9 mouse cellular contexts compared by ENCODE assay signal in the genomic region with DNA sequence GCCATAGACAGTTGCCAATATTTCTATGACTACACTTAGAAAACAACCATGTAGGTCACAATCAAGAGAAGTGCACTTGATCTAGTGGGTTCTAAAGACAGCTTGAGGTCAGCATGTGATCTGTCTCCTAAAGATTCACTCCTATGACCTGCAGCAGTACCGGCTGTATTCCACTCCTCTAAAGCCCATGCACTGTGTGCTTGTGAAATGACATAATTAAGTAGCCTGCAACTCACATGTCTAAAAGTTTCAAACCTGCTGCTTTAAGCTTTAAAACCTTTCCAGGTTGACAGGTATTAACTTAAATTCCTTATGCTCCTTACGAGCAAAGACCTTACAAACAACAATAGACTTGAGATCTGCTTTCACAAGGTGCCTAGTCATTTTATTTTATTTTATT. TPM values are rescaled to one million over a fixed set of nuclear protein-coding genes. Genes with fewer than 3 reads are reported as not detected.
DNase-seq lines count a peak whose midpoint lies in the region; ATAC-seq lines count a peak whose summit lies in the region.
"Had no signal": no experiment of that assay in that cellular context is flagged by ENCODE, and none has a peak within 500 bp of the region (broad histone marks: within the 10 kb centered on the region; RNA-seq: fewer than 3 reads in every experiment).

No protein-coding gene starts in this region.

- peak overlapping the region; percentile 84 for H3K4me3 ChIP-seq in erythroblast, embryonic 14.5 days (replicated peaks)
- peak overlapping the region; percentile 69; the same call in 1 of the 2 replicates for H3K4me3 ChIP-seq in neural tube, embryonic 12.5 days
- peak overlapping the region; percentile 81 for H3K4me3 ChIP-seq in liver, embryonic 12.5 days

- H3K9me3 ChIP-seq in erythroblast, embryonic 14.5 days (ENCODE audit: control insufficient read depth, low read length), result no peaks in the 10 kb centered on the region
- H3K9me3 ChIP-seq in neural tube, embryonic 12.5 days, result no peaks in the 10 kb centered on the region
- no peaks in the 10 kb centered on the region for H3K9me3 ChIP-seq in liver, embryonic 12.5 days (replicated peaks)

- H3K4me2 ChIP-seq in neural tube, embryonic 12.5 days (replicated peaks), result peak overlapping the region; percentile 73
- H3K4me2 ChIP-seq in liver, embryonic 12.5 days, result peak overlapping the region; percentile 90

- peaks cover 44% of the 10 kb centered on the region for H3K4me1 ChIP-seq in erythroblast, embryonic 14.5 days (ENCODE audit: control insufficient read depth)
- peaks cover 26% of the 10 kb centered on the region for H3K4me1 ChIP-seq in neural tube, embryonic 12.5 days
- peaks cover 48% of the 10 kb centered on the region for H3K4me1 ChIP-seq in liver, embryonic 12.5 days

- H3K36me3 ChIP-seq in erythroblast, embryonic 14.5 days (ENCODE audit: control insufficient read depth), result no peaks in the 10 kb centered on the region; the same call in 1 of the 2 replicates
- no peaks in the 10 kb centered on the region for H3K36me3 ChIP-seq in neural tube, embryonic 12.5 days
- no peaks in the 10 kb centered on the region for H3K36me3 ChIP-seq in liver, embryonic 12.5 days

- WGBS in neural tube, embryonic 12.5 days, result 69% methylated on average over 2 of the region's 2 CpGs
- WGBS in liver, embryonic 12.5 days (ENCODE audit: insufficient replicate concordance), result 53% methylated on average over 2 of the region's 2 CpGs

- no peak for ATAC-seq in erythroblast, adult 5-6 weeks (replicated peaks; ENCODE audit: low FRiP score, poor library complexity, severe bottlenecking)
- ATAC-seq in neural tube, embryonic 12.5 days (ENCODE audit: low FRiP score, low read depth), result no peak
- ATAC-seq in liver, embryonic 12.5 days, result no peak
- ATAC-seq in activated CD4-positive, CD25-positive, alpha-beta regulatory T cell, adult 4 months, result no peak

- H3K9ac ChIP-seq in neural tube, embryonic 12.5 days, result no peak overlapping the region
- H3K9ac ChIP-seq in liver, embryonic 12.5 days, result peak overlapping the region; percentile 68

- no peak for DNase-seq in neural tube, embryonic 10.5 days (ENCODE audit: extremely low spot score, low spot score)
- no peak for DNase-seq in urinary bladder, postnatal 14 days (ENCODE audit: low spot score)
- no peak for DNase-seq in lung, postnatal 36 days
- DNase-seq: adrenal gland, postnatal 25 days had no signal

- H3K27me3 ChIP-seq in erythroblast, embryonic 14.5 days (ENCODE audit: control insufficient read depth), result no peaks in the 10 kb centered on the region
- no peaks in the 10 kb centered on the region for H3K27me3 ChIP-seq in neural tube, embryonic 12.5 days (replicated peaks)
- H3K27me3 ChIP-seq in liver, embryonic 12.5 days (replicated peaks), result no peaks in the 10 kb centered on the region

- no peak overlapping the region for H3K27ac ChIP-seq in neural tube, embryonic 12.5 days
- H3K27ac ChIP-seq in liver, embryonic 12.5 days, result no peak overlapping the region

RNA-seq across cellular contexts. Expression of gene Sptssa, which starts 0.9 kb away (rescaled TPM):
- 0.04 and 0.14 TPM in 2 replicates for polyA plus RNA-seq in erythroblast, embryonic 14.5 days (2012)
- total RNA-seq in erythroblast, adult 5-6 weeks (2015; ENCODE audit: low replicate concordance), result 42.0 and 44.8 TPM in 2 replicates
- total RNA-seq in erythroblast, adult 5-6 weeks (2017; ENCODE audit: low replicate concordance), result 23.0 and 27.3 TPM in 2 replicates
- polyA plus RNA-seq in neural tube, embryonic 12.5 days (2016; fragmentation: Nextera tagmentation; extraction: Ambion mirVana), result 169 and 171 TPM in 2 replicates
- polyA plus RNA-seq in liver, embryonic 12.5 days (2016; fragmentation: Nextera tagmentation; extraction: Ambion mirVana), result 58.8 and 58.9 TPM in 2 replicates
- polyA plus RNA-seq in activated CD4-positive, CD25-positive, alpha-beta regulatory T cell, adult 4 months (2017; shearing (Covaris generic)), result 100 to 1,000 TPM; 207 to 223 TPM

RNA-seq across cellular contexts. Expression of gene Eapp, which starts 38.5 kb away (rescaled TPM):
- polyA plus RNA-seq in erythroblast, embryonic 14.5 days (2012), result 3.7 and 5.9 TPM in 2 replicates
- total RNA-seq in erythroblast, adult 5-6 weeks (2015; ENCODE audit: low replicate concordance), result 13.6 and 16.1 TPM in 2 replicates
- total RNA-seq in erythroblast, adult 5-6 weeks (2017; ENCODE audit: low replicate concordance), result 34.8 and 40.4 TPM in 2 replicates
- polyA plus RNA-seq in neural tube, embryonic 12.5 days (2016; fragmentation: Nextera tagmentation; extraction: Ambion mirVana), result 71.3 and 81.3 TPM in 2 replicates
- 47.1 and 48.3 TPM in 2 replicates for polyA plus RNA-seq in liver, embryonic 12.5 days (2016; fragmentation: Nextera tagmentation; extraction: Ambion mirVana)
- 100 to 1,000 TPM; 103 to 138 TPM for polyA plus RNA-seq in activated CD4-positive, CD25-positive, alpha-beta regulatory T cell, adult 4 months (2017; shearing (Covaris generic))

Comparison
In these comparisons a context has a peak if more than half of its experiments do, and no peak if none do; other contexts are left out.
1. RNA of gene Sptssa, which starts 0.9 kb away (polyA plus RNA-seq): 207 to 223 TPM in activated CD4-positive, CD25-positive, alpha-beta regulatory T cell, adult 4 months, 169 to 171 TPM in neural tube, embryonic 12.5 days and 58.8 to 58.9 TPM in liver, embryonic 12.5 days; 0.04 to 0.14 TPM in erythroblast, embryonic 14.5 days; every median in the first group is over 10 times any median in the second.
2. Peak in every context shown above with its lines, with median percentiles within 50 percentile points of each other: H3K4me3 ChIP-seq.